Comparison of ENCODE assay signal across 8 mouse cellular contexts in the genomic region with DNA sequence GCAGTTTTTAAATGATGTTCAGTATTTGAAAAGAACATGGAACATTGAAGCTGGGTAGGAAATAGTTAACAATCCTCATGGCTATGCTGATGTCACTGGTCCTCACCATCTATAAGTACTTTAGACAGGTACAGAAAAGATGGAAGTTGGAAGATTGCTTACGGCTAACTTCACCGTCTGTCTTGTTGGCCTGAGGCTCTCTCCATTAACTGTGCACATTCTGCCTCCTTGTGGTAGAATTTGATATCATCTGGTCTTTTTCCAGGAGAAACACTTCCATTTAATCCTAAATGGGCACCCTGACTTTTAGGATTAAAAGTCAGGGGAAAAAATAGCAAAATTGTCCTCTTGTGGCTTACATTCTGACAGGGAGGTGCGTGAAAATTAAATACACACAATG.
DNase-seq lines count a peak whose midpoint lies in the region; ATAC-seq and TF ChIP-seq lines count a peak whose summit lies in the region.
"Had no signal": no experiment of that assay in that cellular context is flagged by ENCODE, and none has a peak within 500 bp of the region (broad histone marks: within the 10 kb centered on the region; RNA-seq: fewer than 3 reads in every experiment).

No protein-coding gene starts in this region.

- ATAC-seq in megakaryocyte, adult 5-6 weeks (ENCODE audit: poor library complexity, severe bottlenecking) = 0 out of 2 replicates have a peak, but pooled peaks have one; percentile 33
- ATAC-seq in monocyte, adult 5-6 weeks (replicated peaks; ENCODE audit: insufficient number of reproducible peaks, low FRiP score, low TSS enrichment, poor library complexity, severe bottlenecking) = no peak

- H3K27me3 ChIP-seq in E14TG2a.4 (ENCODE audit: insufficient read depth, low read length) = peaks cover 5% of the 10 kb centered on the region
- H3K27me3 ChIP-seq: embryonic facial prominence, embryonic 15.5 days had no signal

- DNase-seq in layer of hippocampus, adult 2 months (ENCODE audit: low spot score in 2 of 2) = peak; percentile 57 to 77
- DNase-seq in layer of hippocampus, adult 8-10 months (ENCODE audit: low spot score in 2 of 2) = no peak
- peak; percentile 77 for DNase-seq in NIH3T3 (ENCODE audit: low read depth)
- peak; percentile 50 for DNase-seq in forelimb bud, embryonic 11.5 days (ENCODE audit: low read depth, low spot score)

- no peak overlapping the region for H3K4me3 ChIP-seq in layer of hippocampus, adult 2 months
- H3K4me3 ChIP-seq in E14TG2a.4 (replicated peaks; ENCODE audit: low read length) = no peak overlapping the region
- H3K4me3 ChIP-seq: embryonic facial prominence, embryonic 15.5 days had no signal

- no peaks in the 10 kb centered on the region for H3K9me3 ChIP-seq in E14TG2a.4 (ENCODE audit: low read length)
- H3K9me3 ChIP-seq: embryonic facial prominence, embryonic 15.5 days had no signal

- no peaks in the 10 kb centered on the region for H3K36me3 ChIP-seq in E14TG2a.4 (ENCODE audit: insufficient read depth, low read length)
- H3K36me3 ChIP-seq: embryonic facial prominence, embryonic 15.5 days had no signal

- no peak overlapping the region for H3K27ac ChIP-seq in layer of hippocampus, adult 2 months
- H3K27ac ChIP-seq: embryonic facial prominence, embryonic 15.5 days had no signal

- H3K4me1 ChIP-seq in E14TG2a.4 (replicated peaks; ENCODE audit: low read depth, low read length) = no peaks in the 10 kb centered on the region
- H3K4me1 ChIP-seq: embryonic facial prominence, embryonic 15.5 days had no signal

- TF ChIP-seq CTCF in layer of hippocampus, adult 2 months (conservative IDR thresholded peaks at IDR 0.05) = peak; percentile 87
- peak; percentile 58 for TF ChIP-seq CTCF in E14TG2a.4 (conservative IDR thresholded peaks at IDR 0.05; ENCODE audit: low read length)

Comparison
In these comparisons a context has a peak if more than half of its experiments do, and no peak if none do; other contexts are left out.
1. DNase-seq: peak in layer of hippocampus, adult 2 months (2 of 2), NIH3T3 (single experiment) and forelimb bud, embryonic 11.5 days (single experiment); none in layer of hippocampus, adult 8-10 months (0 of 2).